ENCODE assay signal across 11 mouse cellular contexts in genomic region chr2:52985167-52985566, GRCm38 (mm10).
DNase-seq lines count a peak whose midpoint lies in the region; ATAC-seq lines count a peak whose summit lies in the region.
"Had no signal": no experiment of that assay in that cellular context is flagged by ENCODE, and none has a peak within 500 bp of the region (broad histone marks: within the 10 kb centered on the region; RNA-seq: fewer than 3 reads in every experiment).

No protein-coding gene starts in this region.

- H3K4me3 ChIP-seq in hindbrain, embryonic 13.5 days: no peak overlapping the region
- H3K4me3 ChIP-seq in hindbrain, embryonic 12.5 days: no peak overlapping the region
- no peak overlapping the region for H3K4me3 ChIP-seq in heart, embryonic 16.5 days (ENCODE audit: low read length)
- H3K4me3 ChIP-seq: liver, embryonic 12.5 days had no signal

- no peaks in the 10 kb centered on the region for H3K9me3 ChIP-seq in hindbrain, embryonic 13.5 days
- no peaks in the 10 kb centered on the region for H3K9me3 ChIP-seq in hindbrain, embryonic 12.5 days (replicated peaks)
- H3K9me3 ChIP-seq in heart, embryonic 16.5 days (replicated peaks; ENCODE audit: control insufficient read depth, low read length): no peaks in the 10 kb centered on the region
- H3K9me3 ChIP-seq: liver, embryonic 12.5 days had no signal

- H3K36me3 ChIP-seq in hindbrain, embryonic 13.5 days: no peaks in the 10 kb centered on the region
- H3K36me3 ChIP-seq in hindbrain, embryonic 12.5 days: no peaks in the 10 kb centered on the region
- H3K36me3 ChIP-seq in heart, embryonic 16.5 days (ENCODE audit: control insufficient read depth, insufficient read depth): no peaks in the 10 kb centered on the region
- H3K36me3 ChIP-seq: liver, embryonic 12.5 days had no signal

- DNase-seq in brain, adult 2 months (ENCODE audit: low read depth, low spot score): peak; percentile 89
- DNase-seq in cerebellum, adult 9-10 months: peak; percentile 67
- no peak for DNase-seq in thymus, postnatal 36 days
- DNase-seq in yolk sac, embryonic 10.5 days (ENCODE audit: low spot score): no peak
- DNase-seq in thymus, postnatal 25 days: no peak
- DNase-seq: kidney, adult 9 months; right cerebral cortex, postnatal 25 days had no signal

- peak; percentile 22; the same call in 1 of the 2 replicates for ATAC-seq in hindbrain, embryonic 13.5 days (ENCODE audit: low FRiP score)
- ATAC-seq in hindbrain, embryonic 12.5 days (ENCODE audit: low FRiP score): no peak
- no peak for ATAC-seq in heart, embryonic 16.5 days (replicated peaks; ENCODE audit: extremely low read depth, insufficient read depth, low FRiP score)
- ATAC-seq: liver, embryonic 12.5 days had no signal

- 48% methylated on average over 4 of the region's 4 CpGs for WGBS in hindbrain, embryonic 13.5 days
- WGBS in hindbrain, embryonic 12.5 days: 47% methylated on average over 4 of the region's 4 CpGs
- 40% methylated on average over 4 of the region's 4 CpGs for WGBS in heart, embryonic 16.5 days

- peaks cover 27% of the 10 kb centered on the region for H3K4me1 ChIP-seq in hindbrain, embryonic 13.5 days (replicated peaks)
- H3K4me1 ChIP-seq in hindbrain, embryonic 12.5 days: peaks cover 19% of the 10 kb centered on the region
- H3K4me1 ChIP-seq in heart, embryonic 16.5 days (ENCODE audit: control insufficient read depth, insufficient read depth, low read length): peaks cover 12% of the 10 kb centered on the region

- H3K9ac ChIP-seq in hindbrain, embryonic 13.5 days: no peak overlapping the region
- no peak overlapping the region for H3K9ac ChIP-seq in hindbrain, embryonic 12.5 days
- no peak overlapping the region for H3K9ac ChIP-seq in heart, embryonic 16.5 days (ENCODE audit: low read length)
- H3K9ac ChIP-seq: liver, embryonic 12.5 days had no signal

- H3K27ac ChIP-seq in hindbrain, embryonic 13.5 days: peak overlapping the region; percentile 46
- no peak overlapping the region; the same call in 1 of the 2 replicates for H3K27ac ChIP-seq in hindbrain, embryonic 12.5 days
- 0 out of 2 replicates have a peak overlapping the region, but pooled peaks have one; percentile 19 for H3K27ac ChIP-seq in heart, embryonic 16.5 days (ENCODE audit: low read length)
- H3K27ac ChIP-seq: liver, embryonic 12.5 days had no signal

- H3K4me2 ChIP-seq in hindbrain, embryonic 13.5 days: no peak overlapping the region
- no peak overlapping the region for H3K4me2 ChIP-seq in hindbrain, embryonic 12.5 days (replicated peaks)
- no peak overlapping the region for H3K4me2 ChIP-seq in heart, embryonic 16.5 days (ENCODE audit: low read depth, low read length)
- H3K4me2 ChIP-seq: liver, embryonic 12.5 days had no signal

- no peaks in the 10 kb centered on the region for H3K27me3 ChIP-seq in hindbrain, embryonic 13.5 days
- no peaks in the 10 kb centered on the region for H3K27me3 ChIP-seq in hindbrain, embryonic 12.5 days
- no peaks in the 10 kb centered on the region for H3K27me3 ChIP-seq in heart, embryonic 16.5 days (ENCODE audit: control insufficient read depth, insufficient read depth, low read length)
- H3K27me3 ChIP-seq: liver, embryonic 12.5 days had no signal

Comparison
In these comparisons a context has a peak if more than half of its experiments do, and no peak if none do; other contexts are left out.
1. DNase-seq: peak in brain, adult 2 months (single experiment) and cerebellum, adult 9-10 months (single experiment); none in thymus, postnatal 36 days (0 of 2), yolk sac, embryonic 10.5 days (single experiment) and thymus, postnatal 25 days (single experiment).